Mouse (Mus musculus): ENCODE results near the gene Slc2a3.
A peak's percentile ranks its signal among the peaks of the same experiment; 100 is the strongest.
"Not testable (repeated sequence)": the region's sequence is repeated elsewhere in the genome, so short reads cannot be mapped to it uniquely, and the experiment has no call there.

Gene Slc2a3

DNA sequence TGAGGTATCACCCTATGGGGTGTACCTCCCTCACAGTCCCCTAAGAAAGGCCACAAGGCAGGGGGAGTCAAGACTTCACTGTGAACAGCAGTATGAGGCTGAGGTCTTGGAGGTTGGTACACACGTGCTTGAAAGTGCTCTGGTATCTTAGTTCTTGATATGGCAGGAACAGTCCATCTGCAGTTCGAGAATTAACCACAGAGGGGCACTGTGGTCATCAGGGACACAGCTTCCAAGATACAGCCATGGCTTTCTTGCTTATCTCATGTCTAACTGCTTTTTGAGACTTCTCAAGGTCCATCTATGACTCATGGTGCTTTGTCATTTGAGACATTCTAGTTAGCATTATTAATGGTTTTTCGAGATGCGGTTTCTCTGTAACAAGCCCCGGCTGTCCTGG is 3.0 kb upstream of the Slc2a3 start:
- peak; percentile 73 for DNase-seq

DNA sequence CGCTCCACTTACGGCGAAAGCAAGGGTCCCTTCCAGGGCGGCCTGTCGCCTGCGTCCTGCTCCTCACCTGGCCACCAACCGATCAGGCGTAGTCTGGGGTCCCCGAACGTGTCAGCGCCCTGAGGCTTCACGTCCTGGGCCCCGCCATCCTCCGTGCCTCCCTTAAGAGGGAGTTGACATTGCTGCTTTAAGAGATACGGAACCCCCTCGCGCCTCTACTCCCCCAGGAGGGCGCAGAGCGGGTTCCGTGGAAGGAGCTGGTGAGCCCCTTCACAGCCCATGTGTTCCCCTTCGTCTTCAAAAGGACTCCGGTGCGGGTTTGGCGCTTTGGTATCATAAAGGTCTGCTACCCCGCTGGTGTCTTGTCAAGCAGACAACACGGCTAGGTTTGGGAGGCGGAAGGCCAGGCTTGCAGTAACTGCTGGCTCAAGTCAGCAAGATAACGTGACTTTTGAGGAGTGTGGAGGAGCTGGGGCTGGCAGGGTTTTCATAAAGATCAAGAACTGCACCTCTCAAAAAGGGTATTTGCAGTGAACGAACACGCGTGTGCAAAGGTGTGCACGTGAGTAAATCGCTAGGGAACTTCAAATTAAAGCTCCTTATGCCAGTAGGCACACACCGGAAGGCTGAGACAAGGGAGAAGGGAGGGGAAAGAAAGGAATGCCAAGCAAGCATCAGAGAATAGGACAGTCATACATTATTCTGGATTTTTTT is 518 bp upstream of the Slc2a3 start:
- DNase-seq = peak; percentile 64

DNA sequence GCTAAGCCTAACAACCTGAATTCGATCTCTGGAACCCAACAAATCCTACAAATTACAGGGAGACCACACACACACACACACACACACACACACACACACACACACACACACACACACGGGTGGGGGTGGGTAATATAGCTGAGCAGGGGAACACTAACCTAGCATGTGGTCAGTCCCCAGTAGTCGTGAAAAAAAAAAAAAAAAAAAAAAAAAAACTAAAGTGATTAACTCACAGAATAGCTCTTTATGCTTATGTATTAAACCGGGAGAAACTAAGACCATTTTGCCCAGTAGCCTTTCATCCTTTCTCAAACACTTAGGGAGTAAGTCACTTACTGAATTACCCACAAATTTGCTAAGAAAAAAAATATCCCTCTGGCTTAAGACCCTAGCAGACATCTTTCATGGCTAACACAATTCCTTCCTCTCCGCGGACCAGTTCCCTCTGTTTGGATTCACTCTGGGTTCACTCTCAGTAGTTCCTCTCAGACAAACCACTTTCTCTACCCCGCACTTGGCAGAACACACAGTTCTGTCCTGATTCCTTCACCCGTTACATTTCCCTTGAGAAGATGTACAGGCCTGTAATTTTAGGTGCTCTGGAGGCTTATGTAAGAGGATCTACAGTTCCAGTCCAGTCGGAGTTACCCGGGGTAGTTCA is 670 bp downstream of the Slc2a3 start:
- no peak for DNase-seq

DNA sequence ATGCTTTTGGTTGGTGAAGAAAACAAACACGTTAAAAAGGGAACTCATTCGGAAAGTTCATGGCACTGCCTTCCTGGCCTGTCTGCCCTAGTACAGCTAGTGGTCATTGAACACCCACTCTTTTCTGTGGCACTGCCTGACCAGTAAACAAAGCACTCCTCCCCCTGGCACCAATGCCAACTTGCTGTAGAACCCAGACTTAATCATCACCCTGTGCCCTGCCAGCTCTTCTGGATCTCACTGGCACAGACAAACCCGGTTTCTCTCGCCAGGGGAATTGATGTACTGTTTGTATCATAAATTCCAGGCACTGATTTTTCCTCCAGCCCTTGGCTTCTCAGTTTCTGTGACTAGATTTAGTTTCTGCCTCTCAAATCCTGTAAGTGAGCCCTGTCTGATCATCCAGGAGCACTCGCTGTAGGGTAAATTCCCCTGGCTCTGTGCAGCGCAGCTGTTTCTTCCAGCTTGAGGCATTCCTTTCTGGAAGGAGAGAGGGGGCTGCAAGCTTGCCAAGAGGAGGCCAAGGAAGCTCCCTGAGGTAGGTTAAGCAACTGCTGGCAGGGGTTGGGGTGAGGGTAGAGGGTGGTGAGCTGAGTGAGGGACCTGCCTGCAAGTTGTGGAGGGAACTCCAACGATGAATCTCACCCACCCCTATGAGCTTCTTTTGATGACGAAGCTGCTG is 6.0 kb downstream of the Slc2a3 start:
- no peak for DNase-seq

DNA sequence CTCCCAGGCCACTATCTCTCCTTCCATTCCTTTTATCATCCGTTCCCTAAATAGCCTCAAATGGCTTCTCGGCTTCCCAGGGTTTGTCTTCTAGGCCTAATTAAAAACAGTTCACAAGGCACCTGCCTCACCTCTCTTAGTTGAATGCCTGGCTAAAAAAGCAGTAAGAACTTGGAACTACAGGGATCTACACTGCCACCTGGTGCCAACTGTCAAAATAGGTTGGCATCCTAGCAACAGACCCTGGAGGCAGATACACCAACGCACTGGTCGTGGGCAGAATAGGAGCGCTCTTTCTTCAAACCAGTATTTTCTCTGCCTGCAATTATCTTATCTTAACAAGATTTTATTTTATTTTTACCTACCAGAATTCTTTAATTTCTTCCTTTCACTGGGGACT is 15.2 kb downstream of the Slc2a3 start:
- DNase-seq = peak; percentile 78

DNA sequence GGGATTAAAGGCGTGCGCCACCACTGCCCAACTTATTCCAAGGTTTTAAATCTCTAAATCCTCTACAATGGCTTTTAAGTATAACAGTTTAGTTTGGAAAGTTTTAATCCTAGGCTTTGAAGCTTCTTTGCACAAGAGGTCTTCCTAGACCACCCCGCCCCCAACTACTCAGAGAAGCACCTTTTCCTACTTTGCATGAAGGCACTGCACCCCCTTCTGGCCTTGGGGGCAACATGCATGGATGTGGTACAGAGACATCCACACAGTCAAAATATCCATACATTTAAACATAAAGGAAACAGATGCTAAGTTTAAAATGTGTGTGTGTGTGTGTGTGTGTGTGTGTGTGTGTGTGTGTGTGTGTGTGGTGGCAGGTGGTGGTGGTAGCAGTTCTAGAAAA is 16.6 kb downstream of the Slc2a3 start:
- no peak for DNase-seq

DNA sequence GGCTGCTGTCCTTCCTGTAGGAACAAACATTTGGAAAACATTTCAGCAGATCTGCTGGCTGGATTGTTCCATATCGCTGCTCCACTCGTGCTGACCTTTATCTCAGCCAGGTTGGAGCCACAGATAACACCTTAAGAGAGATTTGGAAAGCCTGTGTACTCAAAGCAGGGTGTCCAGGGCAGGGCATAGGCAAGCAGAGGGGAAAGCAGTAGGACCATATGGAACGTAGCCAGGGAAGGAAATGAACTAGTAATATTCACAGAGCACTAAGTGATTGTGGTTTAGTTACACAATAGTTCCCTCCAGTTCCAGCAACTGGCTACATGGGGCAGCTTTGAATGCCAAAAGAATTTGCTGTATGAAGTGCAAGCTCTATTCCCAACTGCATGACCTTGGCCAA is 19.3 kb downstream of the Slc2a3 start:
- DNase-seq = peak; percentile 77

DNA sequence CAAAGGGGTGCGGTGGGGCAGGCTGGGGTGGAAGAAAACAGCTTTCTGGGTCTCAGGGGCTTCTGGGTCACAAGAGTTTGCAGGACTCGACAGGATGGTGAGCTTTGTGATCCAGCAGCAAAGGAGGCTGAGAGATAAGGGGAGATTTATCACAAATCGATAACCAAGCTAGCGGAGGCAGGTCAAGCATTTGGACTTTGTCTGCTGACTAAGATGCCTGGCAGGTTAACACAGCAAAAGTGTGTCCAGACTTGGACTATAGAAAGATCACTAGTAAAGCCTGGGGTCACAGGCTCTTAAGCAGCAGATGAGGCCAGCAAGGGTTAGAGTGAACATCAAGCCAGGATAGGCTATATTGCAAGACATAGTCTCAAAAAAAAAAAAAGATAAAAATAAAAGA is 20.3 kb downstream of the Slc2a3 start:
- DNase-seq = no peak

DNA sequence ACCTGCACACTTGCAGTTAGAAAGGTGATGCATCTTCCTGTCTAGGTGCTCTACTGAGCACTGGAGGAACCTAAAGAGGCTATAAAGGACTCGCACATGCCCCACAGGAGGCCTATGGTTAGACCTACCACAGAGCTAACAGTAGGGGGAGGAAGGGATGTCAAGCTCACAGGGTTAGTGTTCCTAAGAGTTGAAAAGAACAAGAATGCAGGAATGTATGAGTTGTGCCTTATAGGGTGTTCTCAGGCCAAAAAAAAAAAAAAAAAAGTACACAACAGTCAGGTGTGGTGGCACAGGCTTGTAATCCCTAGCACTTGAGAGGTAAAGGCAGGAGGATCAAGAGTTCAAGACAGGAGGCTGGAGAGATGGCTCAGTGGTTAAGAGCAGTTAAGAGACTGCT is 21.5 kb downstream of the Slc2a3 start:
- DNase-seq = no peak

DNA sequence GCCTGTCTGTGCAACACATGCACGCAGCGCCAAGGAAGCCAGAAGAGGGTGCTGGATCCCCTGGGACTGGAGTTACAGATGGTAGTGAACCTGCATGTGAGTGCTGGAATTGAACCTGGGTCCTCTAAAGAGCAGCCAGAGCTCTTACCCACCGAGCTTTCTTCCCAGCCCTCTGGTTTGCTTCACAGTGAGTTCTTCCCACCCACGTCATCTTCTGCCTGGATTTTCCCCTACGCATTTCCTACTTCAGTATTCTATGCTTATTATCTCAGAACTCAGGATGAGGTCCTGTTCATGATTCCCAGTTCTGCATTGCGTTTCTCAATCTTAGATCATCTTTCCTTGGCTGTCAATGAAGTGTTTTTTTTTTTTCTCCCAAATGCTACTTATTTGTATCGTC is 25.4 kb downstream of the Slc2a3 start:
- DNase-seq = no peak

DNA sequence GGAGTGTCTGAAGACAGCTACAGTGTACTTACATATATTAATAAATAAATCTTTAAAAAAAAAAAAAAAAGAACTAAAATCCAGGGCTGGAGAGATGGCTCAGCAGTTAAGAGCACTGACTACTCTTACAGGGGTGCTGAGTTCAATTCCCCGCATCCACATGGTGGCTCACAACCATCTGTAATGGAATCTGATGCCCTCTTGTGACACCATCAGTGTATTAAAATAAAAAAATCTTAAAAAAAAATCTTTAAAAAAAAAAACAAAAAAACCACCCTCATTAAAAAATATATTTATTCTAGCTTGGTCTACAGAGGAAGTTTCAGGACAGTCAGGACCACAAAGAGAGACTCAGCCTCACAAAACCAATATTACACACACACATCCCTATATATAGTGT is 27.1 kb downstream of the Slc2a3 start:
- no peak for DNase-seq

DNA sequence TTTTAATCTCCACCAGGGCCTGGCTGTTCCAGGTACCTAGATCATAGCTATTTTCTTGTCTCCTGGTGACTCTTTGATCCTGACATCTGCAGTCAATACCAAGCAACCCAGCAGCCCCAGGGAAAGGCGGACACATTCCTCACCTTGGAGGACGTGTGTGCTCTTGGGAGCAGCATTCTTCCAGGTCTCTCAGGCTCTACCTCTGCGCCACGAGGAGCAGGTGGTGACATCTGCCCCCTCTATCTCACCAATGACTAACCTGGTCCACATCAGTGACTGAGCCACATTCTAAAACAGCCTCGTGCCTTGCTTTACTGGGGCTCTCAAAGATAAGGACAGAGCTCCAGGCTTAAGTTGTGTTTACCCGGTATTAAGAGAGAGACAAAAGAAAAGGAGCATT is 28.7 kb downstream of the Slc2a3 start:
- no peak for DNase-seq

DNA sequence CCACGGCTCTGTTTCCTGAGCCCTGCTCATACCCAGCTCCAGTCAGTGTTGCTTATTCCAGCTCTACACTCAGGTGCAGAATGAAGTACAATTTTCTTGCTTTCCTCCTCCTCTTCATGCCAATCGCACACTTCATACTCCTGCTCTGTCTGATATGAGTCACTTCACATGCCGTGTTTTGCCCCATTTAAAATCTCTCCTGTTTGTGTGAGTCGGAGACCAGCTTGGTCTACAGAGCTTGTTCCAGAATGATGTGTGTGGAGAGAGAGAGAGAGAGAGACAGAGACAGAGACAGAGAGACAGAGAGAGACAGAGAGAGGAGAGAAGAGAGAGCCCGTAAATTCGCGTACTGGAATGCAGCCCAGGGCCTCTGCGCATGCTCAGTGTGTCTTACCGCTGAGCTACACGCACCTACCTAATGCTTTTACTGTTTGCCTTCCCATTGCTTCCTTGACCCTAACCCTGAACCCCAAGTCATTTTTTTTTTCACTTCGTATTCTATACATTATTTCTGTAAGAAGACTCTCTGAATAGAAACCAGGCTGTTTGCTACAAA is 30.6 kb downstream of the Slc2a3 start:
- DNase-seq = peak; percentile 49

DNA sequence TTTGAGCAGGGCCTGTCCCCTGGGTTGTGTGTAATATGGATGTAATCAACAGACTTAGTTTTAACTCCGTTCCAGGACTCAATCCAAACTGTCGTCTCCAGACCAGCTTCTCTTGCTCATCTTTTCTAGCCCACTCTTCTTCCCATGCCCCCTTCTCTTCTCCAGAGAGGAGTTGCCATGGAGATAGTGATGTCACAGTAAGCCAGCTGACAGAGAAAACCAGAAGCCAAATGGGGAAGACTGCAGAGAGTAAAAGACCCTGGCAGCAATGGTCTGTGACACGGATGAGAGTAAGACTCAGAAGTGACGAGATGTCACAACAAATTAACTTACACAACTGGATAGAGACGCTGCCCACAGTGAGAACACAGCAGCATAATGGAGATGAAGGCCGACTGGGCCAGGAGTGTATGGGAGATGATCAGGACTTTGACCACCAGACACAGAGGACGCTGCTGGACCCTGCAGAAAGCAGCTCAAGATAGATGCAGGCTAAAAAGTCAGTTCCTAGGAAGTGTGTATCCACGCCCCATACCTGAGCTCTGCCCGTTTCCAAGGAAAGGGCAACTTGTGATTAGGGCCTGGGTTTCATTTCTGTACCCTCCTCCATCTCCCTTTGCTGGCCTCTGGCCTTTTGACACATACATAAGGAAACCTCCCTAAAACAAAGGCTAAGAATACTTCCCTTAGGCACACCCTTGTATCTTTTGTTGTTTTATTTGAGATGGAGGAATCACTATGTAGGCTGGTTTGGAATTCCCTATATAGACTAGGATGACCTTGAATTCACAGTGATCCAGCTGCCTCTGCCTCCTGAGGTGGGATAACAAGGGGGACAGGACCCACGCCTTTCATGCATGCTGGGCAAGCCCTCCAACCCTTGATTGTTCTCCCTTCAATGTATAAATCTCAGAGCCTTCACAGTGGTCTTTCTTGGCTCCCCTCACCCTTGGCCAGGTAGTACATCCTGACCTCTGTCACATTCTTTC is 31.4 kb downstream of the Slc2a3 start:
- DNase-seq = no peak

DNA sequence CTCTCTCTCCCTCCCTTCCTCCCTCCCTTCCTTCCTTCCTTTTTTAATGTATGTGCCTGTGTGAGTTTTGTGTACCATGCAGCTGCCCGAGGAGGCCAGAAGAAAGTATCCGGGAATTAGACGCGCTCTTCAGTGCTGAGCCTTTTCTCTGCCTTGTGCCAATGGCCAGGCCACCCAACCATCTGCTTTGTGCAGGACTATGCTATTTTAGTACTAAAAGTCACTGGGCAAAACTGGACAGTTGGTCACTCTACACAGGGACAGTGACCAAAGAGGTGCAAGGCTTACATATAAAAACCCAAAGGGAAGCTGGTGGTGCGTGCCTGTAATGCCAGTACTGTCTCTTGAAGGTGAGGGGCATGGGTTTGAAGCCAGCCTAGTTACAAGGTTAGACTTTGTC is 33.2 kb downstream of the Slc2a3 start:
- peak; percentile 82 for DNase-seq

DNA sequence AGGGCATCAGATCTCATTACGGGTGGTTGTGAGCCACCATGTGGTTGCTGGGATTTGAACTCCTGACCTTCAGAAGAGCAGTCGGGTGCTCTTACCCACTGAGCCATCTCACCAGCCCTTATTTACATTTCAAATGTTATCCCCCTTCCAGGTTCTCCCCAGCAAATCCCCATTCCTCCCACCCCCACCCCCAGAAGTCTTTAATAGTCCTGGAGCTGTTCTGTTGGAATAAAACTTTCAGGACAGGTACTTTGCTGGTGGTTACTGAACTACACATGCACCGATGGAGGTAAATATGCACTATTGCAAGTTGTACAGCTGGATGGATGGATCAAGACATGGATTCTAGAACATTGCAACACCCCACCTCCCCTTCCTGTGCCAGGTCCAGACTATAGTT is 34.4 kb downstream of the Slc2a3 start:
- not testable (repeated sequence) for DNase-seq

DNA sequence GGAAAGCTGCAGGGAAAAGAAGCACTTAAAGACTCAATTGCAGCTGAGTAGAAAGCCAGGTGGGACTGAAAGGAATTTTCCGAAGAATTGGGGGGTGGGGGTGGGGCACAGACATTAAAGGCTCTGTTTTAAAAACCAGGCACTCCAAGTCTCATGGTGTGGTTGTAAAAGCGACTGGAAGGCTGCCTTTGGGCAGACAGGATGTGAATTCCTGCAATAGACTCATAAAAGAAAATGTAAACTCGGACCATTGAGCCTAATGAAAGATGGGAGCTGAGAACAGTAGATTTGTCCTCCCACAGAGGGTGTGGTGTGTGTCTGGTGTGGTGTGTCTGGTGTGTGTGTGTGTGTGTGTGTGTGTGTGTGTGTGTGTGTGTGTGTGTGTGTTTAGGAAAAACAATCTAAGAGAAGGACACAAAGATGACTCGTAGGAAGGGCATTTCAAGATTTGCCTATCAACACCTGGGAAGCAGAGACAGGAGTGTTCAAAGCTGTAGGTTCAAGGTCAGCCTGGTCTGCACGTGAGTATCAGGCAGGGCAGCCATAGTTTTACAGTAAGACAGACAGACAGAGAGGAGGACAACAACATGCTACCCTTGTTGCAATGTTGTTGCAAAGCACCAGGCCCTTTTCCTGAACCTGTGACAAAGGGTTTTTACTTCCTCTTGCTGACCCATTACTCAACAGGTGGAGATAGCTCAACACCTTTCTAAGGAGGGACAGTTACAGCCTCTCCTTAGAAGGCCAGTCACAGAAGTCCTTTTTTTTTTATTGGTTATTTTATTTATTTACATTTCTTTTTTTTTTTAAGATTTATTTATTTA is 35.1 kb downstream of the Slc2a3 start:
- DNase-seq = no peak

DNA sequence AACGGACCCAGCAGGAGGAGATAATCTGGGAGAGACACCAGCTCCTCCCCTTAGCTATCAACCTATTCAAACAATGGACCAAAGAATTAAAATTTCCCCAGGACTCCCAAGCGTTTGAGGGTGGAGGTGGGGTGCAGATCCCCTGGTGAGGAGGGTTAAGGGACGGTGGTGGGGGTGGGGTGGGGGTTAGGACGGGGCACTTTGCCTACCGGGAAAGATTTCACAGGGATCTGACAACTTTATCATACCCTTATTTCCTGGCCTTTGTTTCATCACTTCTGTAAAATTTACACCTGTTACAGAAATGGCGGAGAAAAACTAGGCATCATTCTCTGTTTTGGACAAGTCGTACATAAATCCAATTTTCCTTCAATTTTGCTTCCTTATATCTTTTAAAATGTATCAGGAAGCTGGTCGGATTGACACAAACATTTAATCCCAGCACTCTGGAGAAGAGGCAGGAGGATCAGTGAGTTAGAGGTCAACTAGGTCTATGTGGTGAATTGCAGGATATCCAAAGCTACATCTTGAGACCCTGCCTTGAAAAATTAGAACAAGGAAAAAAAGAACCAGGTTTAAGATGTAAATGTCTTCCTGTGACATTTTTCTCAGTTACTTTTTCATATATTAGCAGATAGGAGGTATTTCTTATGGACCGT is 36.0 kb downstream of the Slc2a3 start:
- no peak for DNase-seq

DNA sequence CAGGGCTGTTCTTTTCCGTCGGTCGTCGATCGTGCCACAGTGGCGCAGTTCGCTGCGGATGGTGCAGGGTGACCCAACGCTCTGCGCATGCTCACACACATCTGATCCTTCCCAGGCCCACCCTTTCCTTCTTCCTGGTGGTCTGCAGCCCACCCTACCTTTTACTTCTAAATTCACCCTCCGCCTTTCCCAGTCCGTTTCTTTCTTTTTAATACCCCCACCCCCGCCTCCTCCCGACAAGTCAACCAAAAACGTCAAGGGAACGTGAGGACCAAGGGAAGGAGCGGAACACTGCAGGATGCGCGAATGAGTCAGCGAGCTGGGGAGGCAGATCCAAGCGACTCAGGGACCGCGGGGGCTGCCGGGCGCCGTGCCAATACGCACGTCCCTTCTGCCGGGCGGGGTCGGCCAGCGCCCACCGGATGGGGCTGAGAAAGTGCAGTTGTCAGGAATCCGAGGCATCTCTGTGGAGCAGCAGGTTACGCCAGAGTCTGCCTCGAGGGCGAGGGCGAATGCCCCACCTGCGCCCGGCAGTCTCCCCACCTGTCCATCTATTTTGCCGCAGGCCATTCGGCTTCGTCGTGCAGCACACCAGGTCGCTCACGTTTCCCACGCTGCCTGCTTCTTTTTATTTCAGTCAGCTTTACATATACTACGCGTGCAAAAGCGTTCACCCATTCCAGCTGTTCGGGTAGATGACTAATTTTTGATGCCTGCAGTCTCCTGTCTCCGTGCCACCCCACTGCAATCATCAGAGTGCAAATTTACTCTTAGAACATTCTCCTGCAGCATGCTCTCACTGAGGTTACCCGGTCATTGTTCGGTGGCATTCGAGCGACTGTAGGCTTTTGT is 36.8 kb downstream of the Slc2a3 start:
- peak; percentile 84 for DNase-seq

DNA sequence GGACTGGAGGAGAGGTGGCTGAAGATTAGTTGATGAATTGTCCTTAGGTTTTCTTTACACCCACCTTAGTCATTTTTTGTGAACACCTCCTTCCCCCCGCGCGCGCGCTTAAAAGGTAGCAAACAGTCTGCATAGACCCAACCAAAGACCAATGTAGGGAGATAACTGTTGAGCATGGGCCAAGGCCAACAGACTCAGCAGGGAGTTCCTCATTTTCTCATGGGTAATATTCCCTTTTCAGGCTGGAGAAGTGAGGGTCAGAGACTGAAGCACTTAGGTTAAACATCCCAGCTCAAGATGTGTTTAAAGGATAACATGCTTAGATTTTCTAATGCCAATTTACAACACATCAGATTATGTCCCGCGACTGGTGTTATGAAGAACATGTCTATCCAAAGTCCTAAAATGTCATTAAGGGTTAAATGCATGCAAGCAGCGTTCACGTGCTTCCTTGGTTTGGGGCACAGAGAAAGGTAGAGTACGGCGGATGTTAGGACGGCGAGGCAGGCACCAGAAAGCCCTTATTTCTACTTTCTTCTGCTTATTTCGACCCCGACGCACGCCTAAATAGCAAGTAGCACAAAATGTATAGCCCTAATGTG is 37.5 kb downstream of the Slc2a3 start:
- DNase-seq = no peak

Data from cerebellum, adult 11-12 months (tissue).